Mouse (Mus musculus): ENCODE measurements at regions not wholly inside any gene's neighbourhood (a gene's known extent, or its start where the extent isn't known, plus 50 kb on each side); places are given as distances from the start of the nearest gene placed in this dataset.

DNA sequence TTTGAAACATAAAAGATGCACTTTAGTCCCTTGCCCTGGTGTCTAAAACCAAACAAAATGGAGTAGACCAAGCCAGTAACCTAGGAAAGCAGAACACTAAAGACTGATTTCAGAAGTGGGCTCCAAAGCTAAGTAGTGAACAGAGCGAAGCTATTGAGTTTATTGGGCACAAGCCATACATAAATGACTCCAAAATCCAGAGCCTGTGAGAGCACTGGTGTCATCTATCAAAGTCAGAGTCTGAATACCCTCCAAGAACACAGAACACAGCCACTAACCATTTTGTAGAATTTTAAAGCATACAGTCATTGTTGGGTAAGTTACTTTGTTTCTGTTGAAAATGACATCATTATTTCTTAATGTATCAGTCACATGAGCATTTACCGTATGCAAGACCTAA lies 175.0 kb upstream of the Lrig3 start:
- no peak for DNase-seq

DNA sequence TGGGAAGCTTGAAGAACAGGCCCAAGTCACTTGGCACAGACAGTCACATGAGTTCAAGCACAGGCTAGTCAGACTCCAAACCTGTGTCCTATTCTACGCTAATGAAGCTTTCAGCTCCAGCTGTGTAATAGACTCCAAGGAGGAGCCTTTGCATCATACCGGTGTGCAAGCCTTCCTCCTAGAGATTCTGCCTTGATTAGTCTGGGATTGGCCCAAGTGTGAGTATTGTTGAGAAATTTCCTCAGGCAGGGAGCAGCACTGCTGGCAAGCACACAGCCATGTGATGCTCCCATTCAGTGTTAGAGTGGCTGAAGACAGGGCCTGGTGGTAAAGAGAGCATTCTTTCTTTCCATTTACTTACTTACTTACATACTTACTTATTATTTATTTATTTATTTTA lies 171.5 kb upstream of the Lrig3 start:
- DNase-seq, result no peak

DNA sequence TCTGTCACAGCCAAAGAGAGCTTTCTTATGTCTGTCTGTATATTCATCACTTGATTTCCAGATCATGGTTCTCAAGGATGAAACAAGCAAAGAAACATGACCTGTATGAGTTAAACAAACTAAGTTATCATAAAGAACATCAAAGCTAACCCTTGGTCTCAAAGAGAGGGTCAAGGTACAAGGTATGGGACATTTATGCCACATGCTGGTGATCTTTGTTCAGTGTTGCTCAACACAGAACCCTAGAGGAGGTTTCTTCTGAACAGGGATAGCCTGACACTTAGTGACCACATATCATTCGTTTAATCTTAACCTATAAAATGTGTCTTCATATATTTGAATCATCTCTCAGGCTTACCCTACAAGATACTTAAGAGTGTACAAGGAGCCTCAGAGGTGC lies 170.6 kb upstream of the Lrig3 start:
- no peak for DNase-seq

DNA sequence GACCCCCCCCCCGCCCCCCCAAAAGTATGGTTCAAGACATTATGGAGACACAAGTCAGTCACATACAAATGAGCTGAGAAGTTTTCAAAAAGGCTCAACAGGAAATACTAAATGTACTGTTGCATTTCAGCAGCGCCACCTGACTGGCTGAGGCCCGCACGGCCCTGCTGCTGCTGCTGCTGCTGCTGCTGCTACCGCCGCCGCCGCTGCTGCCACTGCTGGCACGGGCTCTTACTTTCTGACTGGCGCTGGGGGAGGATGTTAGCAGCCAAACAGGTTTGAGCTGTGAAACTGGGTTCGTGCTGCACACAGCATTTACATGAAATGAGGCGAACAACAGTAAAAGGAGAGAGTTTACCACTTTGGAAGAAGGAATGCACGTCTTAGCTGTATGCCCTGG lies 167.3 kb upstream of the Lrig3 start:
- DNase-seq, result no peak

DNA sequence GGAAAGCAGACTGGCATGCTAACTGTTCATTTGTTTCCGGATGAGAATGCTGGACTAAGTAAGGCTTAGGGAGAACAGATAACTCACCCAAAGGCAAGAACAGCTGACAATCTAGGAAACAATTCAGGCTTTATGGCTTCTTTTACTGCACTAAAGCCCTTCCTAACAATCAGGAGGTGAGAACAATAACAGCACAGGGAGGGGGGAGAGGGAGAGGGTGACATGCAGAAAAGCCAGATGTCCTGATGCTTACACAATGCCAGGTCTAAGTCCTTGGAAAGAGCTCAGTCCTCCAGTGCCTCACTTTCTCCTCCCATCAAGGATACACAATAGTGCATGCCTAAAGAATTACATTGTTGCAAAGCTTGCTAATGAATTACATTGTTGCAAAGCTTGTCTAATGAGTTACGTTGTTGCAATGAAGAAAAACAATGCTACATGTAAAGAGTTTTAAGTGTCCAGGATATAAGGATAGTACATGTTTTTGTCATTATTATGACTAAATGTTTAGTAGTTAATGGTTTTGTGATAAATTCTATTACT lies 165.3 kb upstream of the Lrig3 start:
- DNase-seq, result no peak

DNA sequence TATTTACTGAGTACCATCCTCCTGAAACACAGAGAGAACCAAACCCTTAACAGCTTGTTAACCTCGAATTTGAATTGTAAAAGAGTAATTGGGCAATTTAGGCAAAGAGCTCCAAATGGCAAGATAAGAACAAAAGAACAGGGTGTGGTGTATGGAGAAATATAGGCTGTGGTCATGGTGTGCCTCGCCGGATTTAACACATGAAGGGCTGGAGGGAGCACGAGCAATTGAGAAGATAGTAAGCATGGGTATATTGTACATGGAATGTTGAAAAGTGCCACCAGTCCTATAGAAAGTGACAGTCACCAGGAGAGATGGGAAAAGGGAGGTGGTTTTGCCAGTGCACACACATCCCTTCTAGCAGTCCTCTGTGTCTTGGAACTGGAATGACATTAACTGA lies 164.5 kb upstream of the Lrig3 start:
- no peak for DNase-seq

DNA sequence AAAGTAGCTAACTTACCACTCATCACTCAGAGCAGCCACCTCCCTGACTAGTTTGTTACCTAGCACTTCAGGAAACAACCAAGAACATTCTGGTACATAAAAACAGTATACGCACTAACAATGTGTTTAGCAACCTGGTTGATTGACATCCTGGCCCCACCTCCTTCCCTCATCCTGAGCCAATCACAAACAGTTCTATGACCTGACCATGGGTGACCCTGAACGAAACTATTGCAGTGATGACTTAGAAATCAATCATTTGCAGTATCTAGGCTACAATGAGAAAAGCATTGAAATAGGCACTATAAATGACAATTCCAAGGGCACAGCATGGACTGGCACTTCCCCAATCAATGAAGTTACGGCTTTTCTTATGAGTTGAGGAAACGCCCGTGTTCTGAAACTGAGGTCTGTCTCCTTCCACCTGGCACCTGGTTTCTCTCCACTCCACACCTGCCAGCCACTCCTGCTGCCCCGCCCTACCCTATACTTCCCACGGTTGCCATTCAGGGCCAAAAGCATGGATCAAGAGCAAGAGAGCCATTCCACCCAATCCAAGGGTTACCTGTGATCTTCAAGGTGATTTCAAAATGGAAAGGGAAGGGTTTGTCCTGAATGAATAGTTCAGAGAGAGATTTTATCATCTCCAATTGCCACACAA lies 162.9 kb upstream of the Lrig3 start:
- no peak for DNase-seq

DNA sequence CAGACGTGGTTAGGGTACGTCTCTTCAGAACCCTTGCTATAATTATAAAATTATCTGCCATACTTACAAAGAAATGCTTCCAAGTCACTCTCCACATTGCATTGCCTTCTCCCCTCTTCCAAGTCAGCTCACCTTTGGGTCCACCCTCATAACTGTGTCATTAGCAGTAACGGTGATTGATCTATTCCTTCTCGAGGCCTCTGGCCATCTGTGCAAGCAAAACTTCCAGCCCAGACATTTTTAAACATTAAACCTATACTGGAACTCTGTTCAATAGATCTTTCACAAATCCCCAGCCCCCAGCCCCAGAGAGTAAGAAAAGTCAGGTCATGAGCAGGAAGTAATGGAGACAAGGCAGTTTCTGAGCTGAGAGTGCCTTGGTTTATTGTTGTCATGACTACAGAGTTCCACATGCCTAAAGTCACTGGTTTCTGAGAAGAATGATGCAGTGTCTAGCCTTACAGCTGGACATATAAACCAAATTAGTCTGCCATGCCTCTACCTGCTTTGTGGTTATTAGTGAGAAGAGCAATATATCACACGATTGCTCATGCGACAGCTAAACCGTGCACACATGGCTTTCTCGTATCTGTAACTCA lies 156.1 kb upstream of the Lrig3 start:
- no peak for DNase-seq

DNA sequence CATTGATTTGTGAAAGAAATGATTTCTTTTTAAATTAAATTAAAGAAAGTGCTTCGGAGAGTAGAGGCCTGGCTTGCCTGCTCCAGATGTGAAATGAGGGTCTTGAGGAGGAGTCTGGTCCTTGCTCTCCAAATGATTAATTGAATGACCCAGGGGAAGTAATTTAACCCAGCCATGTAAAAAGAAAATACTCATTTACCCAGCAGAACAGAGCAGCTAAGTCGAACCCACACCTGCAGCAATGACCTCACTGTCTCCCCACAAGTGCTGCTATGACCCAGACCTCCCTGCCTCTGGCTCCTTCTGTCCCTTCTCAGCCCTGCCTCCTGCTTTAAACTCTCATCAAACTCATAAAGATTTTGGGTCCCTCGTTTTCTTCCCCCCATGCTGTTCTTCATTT lies 155.4 kb upstream of the Lrig3 start:
- no peak for DNase-seq

DNA sequence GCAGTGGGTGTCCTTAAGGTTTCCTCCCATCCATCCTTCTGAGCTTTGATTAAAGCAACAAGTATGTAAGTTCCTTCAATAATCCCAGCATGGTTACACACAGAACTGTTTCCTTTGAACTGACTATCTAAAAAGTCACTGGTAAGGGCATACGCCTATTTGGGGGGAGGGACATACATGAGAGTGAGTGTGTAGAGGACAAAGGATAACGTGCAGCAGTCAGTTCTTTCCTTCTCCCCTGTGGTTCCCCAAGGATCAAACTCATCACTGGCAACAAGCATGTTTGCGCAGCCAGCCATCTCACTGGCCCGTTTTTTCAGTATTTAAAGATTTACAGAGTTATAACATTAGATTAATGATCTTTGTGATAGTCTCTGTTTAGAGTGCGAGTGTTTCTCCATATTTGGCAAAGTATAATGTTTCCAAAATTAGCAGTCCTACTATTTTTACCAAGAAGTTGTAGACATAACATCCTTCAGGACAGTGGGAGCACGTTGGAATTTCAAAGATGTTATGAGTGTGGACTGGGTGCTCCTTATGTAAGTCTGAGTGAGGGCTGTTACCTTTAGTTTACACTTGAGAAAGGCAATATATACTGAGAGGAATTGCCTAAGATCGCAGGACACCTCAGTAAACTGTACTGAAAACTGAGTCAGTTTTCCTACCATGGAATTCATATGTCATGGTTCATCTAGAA lies 151.6 kb upstream of the Lrig3 start:
- no peak for DNase-seq

DNA sequence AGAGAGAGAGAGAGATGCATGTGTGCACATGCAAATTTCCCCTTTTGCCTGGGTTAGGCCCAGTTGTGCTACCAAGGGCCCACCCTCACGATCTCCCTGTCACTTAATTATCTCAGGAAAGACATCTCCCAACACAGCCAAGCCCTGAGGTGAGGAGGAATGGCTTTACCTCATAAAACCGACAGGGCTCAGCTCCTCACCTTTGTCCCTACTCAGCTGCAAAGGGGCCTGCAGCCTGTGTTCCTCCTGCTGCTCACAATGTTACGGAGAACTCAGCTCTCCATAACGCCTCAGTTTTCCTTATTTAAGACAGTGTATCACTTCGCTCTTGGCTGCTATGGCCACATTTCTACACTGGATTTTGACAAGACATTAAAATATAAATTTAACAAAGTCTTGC lies 133.8 kb upstream of the Lrig3 start:
- DNase-seq, result no peak

DNA sequence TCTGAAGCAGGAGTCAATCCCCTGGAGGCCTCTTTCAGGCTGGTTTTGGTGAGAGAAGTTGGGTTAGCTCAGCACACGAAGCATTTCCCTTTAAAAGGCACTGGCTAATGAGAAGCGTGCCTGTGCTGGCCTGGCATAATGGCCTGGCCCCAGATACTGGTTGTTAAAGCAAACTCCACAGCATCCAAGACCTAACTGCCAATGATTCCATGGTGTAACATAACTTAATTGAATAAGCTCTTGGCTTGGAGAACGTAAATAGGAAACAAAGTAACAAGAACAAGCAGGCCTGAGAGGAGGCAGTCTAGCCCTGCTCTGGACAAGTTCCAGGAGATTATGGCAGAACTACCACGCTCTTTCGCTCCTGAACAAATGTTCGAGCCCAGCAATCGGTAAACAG lies 133.2 kb upstream of the Lrig3 start:
- DNase-seq, result no peak

DNA sequence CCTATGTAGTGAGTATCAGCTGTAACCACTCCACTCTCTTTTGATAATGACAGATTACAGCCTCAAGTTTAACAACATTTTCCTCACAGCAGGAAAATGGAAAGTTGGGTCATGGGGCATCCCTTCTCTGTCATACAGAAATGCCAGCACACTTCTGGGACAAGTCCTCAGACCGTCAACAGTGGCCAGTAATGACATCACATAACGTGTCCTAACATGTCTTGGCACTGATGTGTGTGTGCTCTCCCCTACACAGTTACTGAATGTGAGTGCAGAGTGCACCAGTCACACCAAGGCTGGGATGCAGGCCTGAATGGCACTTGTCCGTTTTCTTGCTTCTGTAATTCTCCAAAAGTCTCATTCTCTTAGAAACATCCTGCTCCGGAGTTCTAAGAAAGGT lies 132.0 kb upstream of the Lrig3 start:
- no peak for DNase-seq

DNA sequence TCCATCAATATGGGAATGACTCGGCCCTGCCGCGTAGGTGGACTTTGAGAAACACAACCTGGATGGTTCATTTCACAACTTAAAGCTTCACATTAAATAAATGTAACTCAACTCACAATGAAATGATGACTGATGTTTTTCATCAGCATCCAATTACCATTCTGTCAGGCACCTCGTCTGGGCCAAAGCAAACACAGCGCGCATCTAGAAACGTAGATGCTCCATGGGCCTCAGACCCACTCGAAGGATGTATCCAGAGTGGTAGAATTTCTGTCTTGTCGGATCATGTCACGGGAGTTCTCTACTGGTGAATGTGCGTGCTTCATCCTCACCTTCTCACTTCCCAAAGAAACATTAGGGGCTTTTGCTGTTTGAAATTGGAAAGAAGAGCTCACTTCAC lies 127.0 kb upstream of the Lrig3 start:
- DNase-seq, result no peak

DNA sequence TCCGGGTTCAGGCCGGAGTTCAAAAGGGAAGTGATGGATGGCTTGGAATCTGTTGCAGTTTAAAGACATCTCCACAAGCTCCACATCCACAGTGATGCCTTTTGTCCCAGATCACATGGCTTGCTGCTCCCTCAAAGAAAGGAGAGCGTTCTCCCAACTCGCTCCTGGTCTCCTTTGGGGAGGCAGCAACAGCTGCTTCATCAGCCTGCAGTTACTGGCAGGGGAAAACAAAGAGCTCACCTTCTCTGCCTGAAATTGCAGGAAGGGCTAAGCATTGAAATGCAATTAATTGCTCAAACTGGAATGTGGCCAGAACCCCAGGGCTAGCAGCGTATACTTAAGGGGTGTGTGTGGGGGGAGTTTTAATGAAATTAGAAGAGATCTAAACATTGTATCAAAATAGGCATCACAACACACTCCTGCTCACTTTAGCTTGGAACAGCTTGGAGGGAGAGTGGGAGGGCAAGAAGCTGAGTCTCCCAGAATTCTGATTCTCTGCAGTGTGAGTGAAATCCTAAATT lies 126.3 kb upstream of the Lrig3 start:
- no peak for DNase-seq

DNA sequence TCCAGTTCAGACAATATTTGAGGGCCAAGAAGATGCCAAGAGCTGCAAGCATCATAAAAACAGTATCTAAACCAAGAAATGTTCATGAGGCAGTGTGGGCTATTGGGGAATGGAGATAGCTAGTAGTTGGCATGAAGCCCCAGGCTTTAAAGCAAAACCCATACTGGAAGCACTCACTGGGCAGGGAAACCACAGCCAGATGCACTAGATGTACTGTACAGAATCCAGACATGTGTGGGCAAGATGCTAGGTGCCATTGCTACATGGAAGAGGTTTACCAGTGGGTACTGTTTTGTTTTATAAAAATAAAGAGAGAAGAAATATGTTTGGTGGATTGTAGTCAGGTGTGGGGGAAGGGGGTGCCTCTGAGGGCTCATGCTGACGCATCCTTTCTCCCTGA lies 125.6 kb upstream of the Lrig3 start:
- DNase-seq, result no peak

DNA sequence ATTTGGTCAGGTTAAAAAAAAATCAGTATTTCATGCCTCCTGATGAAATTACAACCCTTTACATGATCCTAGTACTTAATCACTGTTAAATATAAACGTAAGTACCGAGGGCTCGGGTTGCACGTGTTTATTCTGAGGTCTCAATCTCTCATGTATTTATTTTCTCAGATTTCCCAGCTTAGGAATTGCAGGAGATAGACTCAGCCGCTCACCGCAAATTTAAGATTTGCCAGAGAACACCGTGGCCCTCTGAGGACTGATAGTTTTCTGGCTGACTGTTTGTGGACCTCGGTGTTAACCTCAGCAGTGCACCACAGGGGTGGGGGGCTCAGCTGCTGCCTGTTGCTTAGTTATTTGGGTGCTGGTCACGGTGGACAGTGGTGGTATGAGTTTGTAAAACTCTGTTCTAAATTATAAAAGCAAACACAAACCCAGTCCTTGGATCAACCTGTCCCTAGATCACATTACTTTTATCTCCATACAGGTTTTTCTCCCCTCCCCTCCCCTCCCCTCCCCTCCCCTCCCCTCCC lies 121.6 kb upstream of the Lrig3 start:
- no peak for DNase-seq

DNA sequence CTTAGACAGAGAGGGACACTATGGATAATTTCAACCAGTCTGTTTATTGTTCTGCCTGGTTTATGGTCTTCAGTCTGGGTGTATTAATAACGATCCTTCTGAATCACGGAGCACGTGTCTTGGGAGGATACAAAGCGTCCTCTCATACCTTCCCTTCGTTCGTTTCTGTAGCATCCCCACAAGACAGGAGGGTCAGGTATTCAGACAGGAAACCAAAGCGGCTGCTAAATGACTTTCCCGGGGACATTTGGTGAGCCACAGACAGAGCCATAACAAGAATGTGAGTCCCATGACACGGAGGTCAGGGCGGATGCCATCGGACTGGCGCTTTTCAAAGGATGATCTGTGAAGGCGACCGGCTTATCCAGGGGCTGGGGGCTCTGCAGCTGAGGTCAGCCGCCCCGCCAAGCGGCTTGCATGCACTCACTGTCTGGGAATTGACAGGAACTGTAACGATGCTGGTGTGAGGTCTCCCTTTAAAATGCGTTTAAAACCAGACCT lies 120.9 kb upstream of the Lrig3 start:
- no peak for DNase-seq

DNA sequence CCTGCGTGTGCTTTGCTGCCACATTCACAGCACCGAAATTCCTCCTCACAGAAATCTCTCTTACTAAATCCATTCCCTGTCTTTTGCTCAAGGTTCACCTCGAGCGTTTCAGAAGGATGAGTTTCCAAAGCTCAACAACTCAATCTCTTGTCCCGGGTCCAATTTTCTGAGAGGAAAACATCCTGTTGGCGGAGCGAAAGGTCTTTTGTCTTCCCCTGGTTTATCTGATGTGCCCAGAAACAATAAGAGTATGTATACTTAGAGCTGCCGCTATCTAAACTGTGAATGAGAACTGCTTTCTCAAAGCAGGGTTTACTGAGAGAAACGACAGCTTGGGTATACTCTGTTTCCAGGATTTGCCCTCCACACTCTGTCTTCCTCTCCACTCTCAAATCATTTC lies 115.6 kb upstream of the Lrig3 start:
- DNase-seq, result no peak

DNA sequence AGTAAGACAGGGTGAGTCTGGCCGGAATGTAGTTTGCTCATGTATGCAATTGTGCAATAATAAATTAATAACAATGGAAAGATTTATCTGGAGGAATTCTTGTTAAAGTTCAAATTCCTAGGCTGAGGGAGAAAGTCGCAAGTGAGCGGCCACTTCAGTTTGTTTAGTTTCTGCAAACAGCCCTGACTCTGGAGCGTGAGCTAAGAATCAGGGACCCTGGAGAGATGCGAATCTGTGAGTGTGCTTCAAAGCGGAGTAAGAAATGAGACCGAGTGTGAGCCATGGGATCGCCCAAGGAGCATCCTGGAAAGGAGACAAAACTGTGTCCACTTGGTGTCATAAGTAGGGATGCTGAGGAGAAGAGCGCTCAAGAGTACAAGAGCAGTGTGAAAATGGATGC lies 104.2 kb upstream of the Lrig3 start:
- DNase-seq, result no peak

DNA sequence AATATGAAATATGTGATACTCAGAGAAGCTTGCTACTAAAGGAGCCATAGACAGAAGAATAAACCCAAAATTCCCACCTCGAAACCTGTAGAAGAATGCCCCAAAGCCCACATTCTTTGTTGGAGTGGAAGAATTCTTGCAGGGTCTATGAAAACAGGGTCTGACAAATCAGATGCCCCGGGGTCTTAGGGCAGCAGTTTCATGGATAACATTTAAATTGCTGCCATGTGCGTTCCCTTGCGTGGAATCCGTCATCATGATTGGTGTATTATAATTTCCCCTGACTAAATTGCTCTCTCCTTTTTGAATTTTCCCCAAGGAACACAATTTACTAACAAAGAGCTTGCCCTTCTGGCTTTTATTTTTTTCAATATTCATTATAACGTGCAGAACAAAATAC lies 99.6 kb upstream of the Lrig3 start:
- DNase-seq, result no peak

DNA sequence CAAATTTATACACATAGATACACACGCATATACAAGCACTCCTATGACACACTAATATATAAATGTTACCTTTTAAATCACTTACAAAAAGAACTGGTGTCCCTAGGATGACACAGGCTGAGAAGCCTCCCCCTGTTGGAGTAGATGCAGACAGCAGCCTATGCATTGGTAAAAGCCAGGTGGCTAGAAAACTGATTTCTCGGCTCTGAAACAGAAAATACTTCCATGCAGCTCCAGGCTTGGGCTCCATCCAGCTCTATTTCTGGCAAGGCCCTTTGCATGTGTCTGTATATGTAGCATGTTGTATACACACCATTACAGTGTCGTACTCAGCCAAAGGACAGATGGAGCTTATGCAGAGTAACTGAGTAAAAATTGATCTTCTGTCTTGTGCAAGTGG lies 81.4 kb upstream of the Lrig3 start:
- no peak for DNase-seq

DNA sequence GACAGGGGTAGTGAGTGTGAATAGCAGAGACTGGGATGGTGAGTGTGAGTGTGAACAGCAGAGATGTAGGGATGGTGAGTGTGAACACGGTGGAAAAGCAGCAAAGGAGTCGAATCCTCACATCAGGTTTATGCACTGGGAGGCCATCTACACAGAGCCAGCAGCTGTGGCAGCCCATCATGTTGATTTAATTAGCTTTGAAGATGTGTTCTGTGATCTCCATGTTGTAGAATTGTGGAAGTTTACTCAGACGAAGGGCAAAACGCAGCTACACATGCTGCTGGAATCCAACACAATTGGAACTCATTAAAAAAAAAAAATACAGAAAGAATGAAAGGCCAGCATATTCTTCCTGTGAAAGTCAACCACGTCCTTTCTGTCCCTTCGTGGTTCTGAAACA lies 80.2 kb upstream of the Lrig3 start:
- no peak for DNase-seq
